Mouse (Mus musculus) liver, adult (tissue): ENCODE data around the gene Tns1.

ENCODE experiments used
- GATA4 ChIP-seq: IDR thresholded peaks from 2 replicates; pipeline ENCODE4 v1.6.1; 2014; ENCODE audit warnings: mild to moderate bottlenecking, low read length; ENCODE audit not compliant: insufficient replicate concordance

Gene Tns1

DNA sequence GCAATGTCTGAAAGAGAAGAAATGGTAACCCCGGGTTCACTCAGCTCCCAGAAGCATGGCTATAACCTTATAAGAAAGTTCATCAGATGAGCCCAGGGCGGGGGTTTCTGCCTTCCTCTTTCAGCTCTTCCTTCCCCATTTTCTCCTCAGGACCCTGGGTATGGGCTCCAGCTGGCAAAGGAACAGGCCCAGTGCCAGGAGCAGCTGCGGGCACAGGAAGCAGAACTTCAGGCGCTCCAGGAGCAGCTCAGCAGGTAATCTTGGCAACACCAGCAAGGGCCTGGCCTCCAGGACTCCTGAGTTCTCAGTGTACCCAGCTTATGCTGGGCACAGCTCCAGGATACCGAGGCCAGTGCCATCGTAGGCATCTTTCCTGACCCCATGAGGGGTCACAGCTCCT is 9.7 kb upstream of the Tns1 start:
- no peak for TF ChIP-seq GATA4

- no peak for TF ChIP-seq GATA4
These were observed 7.8 kb upstream of the Tns1 start for GRCm38 (mm10) chr1:74132011-74132410.

DNA sequence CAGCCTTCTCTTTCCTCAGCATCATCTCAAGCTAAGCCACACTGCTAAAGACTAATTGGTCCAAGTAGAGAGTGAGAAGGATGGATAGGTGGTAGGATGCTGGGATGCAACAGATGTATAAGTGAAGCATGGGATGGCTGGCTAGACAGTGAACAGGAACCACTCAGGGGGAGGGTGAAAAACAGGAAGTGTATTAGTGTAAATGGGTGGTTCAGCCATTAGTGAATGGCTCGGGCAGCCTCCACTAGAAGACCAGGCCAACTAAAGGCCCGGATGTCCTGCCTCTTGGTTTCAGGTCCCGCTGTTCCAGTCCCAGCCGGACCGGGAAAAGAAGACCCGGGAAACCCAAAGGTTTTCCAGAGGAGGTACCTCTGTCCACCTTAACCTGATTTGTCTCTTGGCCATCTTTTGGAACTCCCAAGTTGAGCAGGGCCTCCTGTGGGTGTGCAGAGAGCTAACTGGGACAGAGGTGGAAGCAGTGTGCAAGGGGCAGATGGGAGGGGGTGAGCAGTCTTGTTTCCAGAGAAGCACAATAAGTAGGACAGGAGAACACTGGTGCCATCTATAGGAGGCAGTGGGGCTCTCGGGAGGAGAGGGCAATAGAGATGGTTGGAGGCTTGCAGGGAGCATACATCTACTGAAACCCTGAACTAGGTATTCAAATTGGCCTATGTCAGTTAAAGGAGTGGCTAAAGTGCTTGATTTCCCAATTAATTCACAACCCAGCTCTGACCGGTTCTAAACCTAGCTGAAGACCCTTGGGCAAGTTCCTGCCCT is 6.8 kb upstream of the Tns1 start:
- TF ChIP-seq GATA4, result no peak

- no peak for TF ChIP-seq GATA4
These were observed 823 bp upstream of the Tns1 start, which contains the start of gene Rufy4 for GRCm38 (mm10) chr1:74124991-74125552. Gene Rufy4 (plus strand): TSS chr1:74125541.

GRCm38 (mm10) chr1:74123215-74123614 is 1.0 kb downstream of the Tns1 start:
- no peak for TF ChIP-seq GATA4

DNA sequence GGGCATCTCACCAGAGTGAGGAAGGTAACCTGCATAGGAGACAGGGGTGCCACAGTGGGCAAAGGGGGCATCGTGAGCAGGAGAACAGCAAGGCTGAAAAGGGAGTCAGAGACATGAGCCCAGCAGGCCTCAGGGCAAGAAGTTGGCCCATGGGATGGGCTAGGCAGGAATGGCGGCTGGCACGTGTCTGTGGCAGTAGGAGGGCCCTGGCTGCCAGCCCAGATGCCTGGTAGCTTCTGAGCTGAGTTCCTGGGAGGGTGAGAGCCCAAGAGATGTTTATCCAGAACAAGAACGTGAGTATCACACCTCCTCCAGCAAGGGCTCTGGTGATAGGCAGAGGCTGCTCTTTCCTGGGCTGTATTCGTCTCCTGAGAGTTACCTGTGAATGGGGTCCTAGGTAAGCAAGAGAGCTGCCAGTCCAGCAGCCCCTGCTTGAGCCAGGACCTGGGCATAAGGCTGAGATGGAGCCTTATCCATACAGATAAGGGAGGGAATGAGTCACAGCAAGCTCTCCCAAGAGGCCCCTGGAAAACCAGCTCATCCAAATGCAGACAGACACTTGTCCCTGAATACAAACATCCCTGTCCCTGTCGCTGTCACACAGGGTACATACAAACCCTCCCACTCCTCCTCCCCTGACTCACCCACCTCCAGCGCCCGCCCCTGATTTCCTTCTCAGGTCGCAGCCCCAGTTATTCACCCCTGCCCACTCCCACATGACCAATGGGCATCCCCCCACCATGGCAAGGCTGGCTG is 2.2 kb downstream of the Tns1 start:
- TF ChIP-seq GATA4, result no peak

- no peak for TF ChIP-seq GATA4
These were observed 3.1 kb downstream of the Tns1 start for GRCm38 (mm10) chr1:74121138-74121537.

GRCm38 (mm10) chr1:74119115-74119514 is 5.1 kb downstream of the Tns1 start:
- TF ChIP-seq GATA4, result no peak

GRCm38 (mm10) chr1:74117876-74118275 is 6.4 kb downstream of the Tns1 start:
- no peak for TF ChIP-seq GATA4

DNA sequence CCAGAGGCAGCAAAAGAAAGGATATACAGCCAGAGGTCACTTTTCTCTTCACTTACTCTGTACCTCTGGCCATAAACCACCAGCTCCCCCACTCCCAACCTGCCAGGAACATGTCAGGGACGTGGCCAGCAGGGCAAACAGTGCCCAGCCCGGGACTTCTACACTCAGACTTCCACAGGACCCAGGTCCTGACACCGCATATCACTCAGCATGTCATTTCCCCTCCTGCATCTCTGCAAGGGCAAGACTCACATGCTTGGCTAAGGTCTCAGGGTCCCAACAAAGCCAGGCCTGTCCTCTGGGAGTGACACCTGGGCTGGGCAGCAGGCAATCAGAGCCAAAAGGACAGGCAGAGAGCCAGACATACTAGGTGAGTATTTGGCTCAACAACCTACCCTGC is 11.2 kb downstream of the Tns1 start:
- no peak for TF ChIP-seq GATA4

GRCm38 (mm10) chr1:74111696-74112030 is 12.6 kb downstream of the Tns1 start:
- no peak for TF ChIP-seq GATA4

- no peak for TF ChIP-seq GATA4
These were observed 13.1 kb downstream of the Tns1 start for GRCm38 (mm10) chr1:74110932-74111695.

GRCm38 (mm10) chr1:74109670-74110069 is 14.6 kb downstream of the Tns1 start:
- TF ChIP-seq GATA4, result no peak

DNA sequence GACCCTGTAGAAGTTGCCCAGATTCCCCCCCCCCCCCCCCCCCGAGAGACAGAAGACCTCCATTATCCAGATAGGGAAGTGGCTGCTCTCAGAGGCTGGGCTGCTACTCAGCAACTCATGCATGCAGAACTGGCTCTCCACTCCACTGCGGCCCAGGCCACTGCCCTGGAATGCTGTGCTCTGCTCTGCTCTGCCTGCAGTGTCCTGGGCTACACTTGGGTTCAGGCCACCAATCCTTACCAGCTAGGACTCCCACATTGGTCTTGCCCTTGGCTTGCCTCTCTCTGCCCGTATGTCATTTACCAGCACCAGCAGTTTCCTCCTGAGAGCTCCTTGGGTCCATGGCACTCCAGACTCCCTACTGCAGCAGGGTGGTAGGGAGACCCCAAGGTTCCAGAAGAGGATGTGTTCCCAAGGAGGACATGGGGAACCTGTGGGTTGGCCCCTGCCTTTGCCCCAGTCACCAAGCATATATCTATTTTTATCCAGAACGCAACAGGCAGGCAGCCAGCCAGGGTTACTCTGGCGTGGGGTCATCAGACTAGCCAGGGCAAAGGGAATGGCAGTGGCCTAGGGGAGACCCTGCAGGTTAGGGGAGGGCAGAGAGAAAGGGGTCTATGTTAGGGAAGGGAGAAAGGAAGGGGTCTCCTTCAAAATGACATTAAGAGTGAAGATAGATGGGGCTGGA is 16.2 kb downstream of the Tns1 start:
- TF ChIP-seq GATA4, result no peak

GRCm38 (mm10) chr1:74106214-74106613 is 18.0 kb downstream of the Tns1 start:
- no peak for TF ChIP-seq GATA4
